Mouse (Mus musculus) cortical plate, adult 2 months (tissue): ENCODE results near the gene A3galt2.

Experiments
- CTCF ChIP-seq: fragments of 200-500 bp; IDR thresholded peaks from 2 replicates; pipeline ENCODE4 v1.5.1; 2011; ENCODE audit warnings: mild to moderate bottlenecking, control low read depth, low read length; ENCODE audit not compliant: insufficient read depth; ENCODE audit errors: extremely low read depth
- POLR2A ChIP-seq: fragments of 200-500 bp; IDR thresholded peaks from 2 replicates; pipeline ENCODE4 v1.6.1; 2011; ENCODE audit warnings: mild to moderate bottlenecking, low read length, control low read depth; ENCODE audit not compliant: insufficient read depth; ENCODE audit errors: extremely low read depth

GRCm38 (mm10) chr4:128760029-128760428, 4.9 kb downstream of the A3galt2 start:
- no peak for TF ChIP-seq CTCF
- TF ChIP-seq POLR2A, result no peak
